Mouse (Mus musculus): ENCODE data around the gene Bicra.

Gene Bicra

DNA sequence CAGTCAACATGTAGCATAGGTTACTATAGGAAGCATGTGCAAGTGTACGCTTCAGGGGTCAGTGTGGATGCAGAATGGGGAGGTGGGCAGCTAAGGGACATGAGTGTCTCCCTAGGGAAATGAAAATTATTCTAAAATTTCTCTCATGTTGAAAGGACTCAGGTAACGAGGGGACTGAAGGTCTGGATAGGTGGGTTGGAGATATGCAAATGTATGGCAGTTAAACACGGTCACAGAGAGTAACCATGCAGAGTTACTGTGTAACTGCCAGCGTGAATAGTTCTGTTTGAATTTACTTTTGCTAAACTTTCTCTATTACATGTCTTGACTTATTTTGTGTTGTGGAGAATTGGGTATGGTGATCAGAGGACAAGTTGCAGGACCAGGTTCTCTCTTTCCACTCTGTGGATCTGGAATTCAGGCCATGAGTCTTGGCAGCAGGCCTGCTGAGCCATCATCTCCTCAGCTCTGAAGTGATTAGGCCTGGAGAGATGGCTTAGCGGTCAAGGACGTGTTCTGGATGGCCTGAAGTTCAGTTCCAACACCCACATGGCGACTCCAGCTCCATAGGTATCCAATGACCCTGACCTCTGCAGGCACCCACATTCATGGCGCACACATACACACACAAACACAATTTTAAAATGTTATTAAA lies 33.1 kb downstream of the Bicra start:
- in situ Hi-C loops (cut with MboI), result no loop called here

- in situ Hi-C loops (cut with MboI), result no loop called here
Measured at GRCm38 (mm10) chr7:16013722-16014275, 33.9 kb downstream of the Bicra start.

DNA sequence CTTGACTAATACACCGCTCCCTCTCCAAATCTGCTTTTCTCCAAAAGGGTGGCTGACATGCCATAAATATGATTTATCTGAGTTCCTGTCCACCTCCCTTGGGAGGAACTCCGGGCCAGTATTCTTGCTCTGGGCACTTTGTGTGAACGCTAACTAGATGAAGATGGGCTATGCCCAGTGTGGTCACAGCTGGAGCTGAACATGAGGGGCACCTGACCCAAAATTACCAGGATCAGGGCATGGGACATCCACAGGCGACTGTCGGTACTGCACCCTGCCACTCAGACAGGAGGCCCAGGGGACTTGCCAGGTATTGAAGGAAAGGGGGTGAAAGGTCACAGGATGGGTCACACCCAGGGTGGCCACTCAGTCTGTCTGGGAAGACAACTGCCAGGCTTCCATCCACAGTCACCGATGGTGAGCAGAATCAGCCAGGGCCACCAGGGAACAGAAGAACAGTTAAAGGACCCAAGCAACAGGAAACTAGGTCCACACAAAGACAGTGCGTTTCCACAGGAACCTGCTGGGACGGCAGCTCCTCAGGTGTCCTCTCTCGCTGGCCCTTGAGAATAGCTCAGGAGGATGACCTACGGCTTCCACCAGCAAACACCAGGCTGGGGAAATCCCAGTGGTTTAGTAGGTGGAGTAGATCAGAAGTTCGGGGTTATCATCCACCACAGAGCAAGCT lies 35.0 kb downstream of the Bicra start:
- in situ Hi-C loops (cut with MboI), result no loop called here

GRCm38 (mm10) chr7:16011418-16012085 lies 36.2 kb downstream of the Bicra start:
- in situ Hi-C loops (cut with MboI), result no loop called here

DNA sequence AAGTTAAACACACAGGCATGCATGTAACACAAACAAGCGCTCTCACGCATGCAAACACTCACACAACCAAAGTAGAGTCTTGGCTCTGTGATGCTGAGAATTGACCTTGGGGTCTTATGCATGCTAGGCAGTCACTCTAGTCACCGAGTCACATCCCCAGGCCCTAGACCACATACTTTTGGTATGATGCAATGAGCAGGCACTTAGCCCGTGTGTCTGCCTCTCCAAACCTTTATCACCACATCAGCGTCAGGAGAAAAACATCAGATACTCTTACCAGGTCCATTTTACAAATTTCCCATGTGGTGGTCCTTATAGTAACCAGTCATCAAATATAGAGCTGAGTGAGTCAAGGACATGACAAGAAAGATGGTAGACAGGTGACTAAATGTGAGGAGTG lies 37.1 kb downstream of the Bicra start:
- in situ Hi-C loops (cut with MboI), result no loop called here

GRCm38 (mm10) chr7:16009636-16010035 lies 38.1 kb downstream of the Bicra start:
- in situ Hi-C loops (cut with MboI), result no loop called here

DNA sequence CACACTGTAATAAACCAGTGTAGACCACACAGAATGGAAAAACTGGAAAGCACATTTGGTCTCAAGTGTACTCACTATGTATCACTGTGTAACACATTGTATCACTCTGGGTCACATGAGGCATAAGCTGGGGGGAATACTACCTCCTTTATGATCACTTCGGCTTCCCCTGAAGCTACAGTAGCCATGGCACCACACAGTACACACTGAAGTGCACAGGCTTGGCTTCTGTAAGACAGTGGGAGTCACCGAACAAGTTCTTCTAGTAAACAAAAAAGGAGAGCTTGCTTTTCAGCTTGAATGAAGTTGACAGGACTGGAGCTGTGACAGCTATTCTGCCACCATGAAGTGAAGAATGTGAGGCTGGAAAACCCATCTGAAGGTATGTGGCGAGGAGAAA lies 42.7 kb downstream of the Bicra start:
- in situ Hi-C loops (cut with MboI), result no loop called here

DNA sequence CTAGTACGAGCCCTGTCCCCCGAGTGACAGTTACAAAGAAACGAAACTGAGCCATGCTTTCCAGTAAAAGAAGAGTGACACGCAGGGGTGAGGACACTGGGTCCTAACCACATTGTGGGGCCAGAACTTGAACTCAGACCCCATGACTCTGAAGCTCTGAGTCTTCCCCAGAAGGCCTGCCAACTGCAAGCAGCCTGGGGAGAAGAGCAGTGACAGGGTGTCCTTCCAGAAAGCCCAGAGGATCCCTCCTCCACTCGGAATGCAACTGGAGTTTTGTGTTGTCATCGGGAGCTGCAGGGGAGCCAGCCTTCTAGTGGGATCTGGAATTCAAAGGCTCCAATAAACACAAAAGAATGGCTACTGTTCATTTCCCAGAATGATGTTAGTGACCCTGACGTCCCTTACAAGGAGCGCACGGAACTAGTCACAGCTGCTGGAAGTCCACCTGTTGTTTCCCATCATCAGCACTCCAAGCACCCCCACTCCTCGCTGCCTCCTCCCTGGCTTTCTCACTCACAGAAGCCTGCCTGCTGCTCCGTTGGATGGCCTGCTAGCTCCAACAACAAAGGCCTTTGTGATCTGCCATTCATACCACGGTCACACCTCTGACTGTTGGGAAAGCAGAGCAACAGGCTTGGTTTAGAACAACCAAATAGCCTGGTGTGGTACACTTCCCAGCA lies 43.4 kb downstream of the Bicra start:
- in situ Hi-C loops (cut with MboI), result no loop called here

- in situ Hi-C loops (cut with MboI), result no loop called here
Measured at GRCm38 (mm10) chr7:16003032-16003431, 44.7 kb downstream of the Bicra start.

DNA sequence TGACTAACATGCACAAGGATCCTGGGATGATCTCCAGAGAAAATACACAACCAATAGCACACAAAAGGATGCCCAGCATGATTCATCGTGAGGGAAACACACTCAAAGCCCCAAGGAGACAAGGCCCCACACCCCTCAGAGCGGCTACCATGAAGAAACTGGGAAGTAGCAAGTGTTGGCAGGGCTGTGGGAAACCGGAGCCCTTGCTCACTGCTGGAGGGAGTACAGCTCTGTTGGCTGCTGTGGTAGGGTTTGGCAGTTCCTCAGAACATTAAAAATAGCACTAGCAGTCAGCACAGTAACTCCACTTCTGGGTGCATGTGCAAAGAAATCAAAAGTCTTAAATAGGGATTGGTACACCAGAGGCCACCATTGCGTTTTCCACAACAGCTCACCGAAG lies 45.5 kb downstream of the Bicra start:
- in situ Hi-C loops (cut with MboI), result no loop called here

- in situ Hi-C loops (cut with MboI), result no loop called here
Measured at GRCm38 (mm10) chr7:16001691-16002090, 46.0 kb downstream of the Bicra start.

GRCm38 (mm10) chr7:15993789-15994188 lies 53.9 kb downstream of the Bicra start:
- in situ Hi-C loops (cut with MboI), result no loop called here

GRCm38 (mm10) chr7:15993152-15993551 lies 54.6 kb downstream of the Bicra start:
- in situ Hi-C loops (cut with MboI), result no loop called here

DNA sequence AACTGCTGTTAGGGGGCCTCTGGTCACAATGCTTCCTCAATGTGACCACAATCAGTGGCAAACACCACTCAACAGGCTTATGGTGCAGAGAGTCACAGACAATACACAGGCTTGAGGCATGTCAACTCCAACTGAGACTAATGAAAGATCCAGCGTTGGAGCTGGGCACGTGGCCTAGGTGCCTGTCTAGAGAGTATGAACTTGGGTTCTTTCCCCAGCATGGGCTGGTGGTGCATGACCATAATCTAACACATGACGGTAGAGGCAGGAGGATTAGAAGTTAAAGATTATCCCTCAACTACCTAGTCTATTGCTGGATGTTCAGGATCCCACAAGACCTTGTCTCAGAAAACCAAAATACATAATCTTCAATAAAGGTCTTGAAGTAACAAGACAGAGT lies 56.0 kb downstream of the Bicra start:
- in situ Hi-C loops (cut with MboI), result no loop called here

DNA sequence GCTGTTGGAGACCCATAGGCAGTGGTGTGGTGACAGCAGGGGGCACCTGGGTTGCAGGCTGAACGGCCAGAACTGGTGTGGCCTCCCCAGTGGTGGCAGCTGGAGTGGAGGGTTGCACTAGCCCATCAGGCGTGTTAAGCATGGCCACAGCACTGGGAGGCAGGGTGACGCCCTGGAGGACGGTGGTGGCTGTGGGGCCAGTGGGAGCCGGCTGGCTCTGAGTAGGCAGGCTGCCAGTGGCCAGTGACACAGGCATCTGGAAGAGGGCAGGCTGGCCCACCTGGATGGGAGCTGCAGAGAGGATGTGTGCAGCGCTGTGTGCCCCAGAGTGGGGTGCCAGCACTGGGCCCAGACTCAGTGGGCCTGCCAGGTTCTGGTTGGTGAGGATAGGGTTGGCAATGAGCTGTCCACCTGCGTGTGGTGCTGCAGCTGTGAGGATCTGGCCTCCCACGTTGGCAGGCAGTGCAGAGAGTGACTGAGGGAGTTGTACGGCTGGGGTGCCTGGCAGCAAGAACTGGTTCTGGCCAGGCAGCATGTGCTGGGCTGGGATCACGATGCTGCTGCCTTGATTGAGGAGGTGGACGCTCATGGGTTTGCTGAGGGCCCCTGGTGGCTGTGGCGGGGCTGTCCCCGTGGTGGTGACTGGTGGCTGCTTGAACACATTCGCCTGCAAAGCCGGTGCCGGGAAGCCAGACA lies 59.9 kb downstream of the Bicra start:
- in situ Hi-C loops (cut with MboI), result loop anchor here (10.0 kb wide), 1 partner anchor 157 kb away; no protein-coding TSS in a partner anchor

GRCm38 (mm10) chr7:15982729-15983407 lies 64.9 kb downstream of the Bicra start:
- in situ Hi-C loops (cut with MboI), result loop anchor here (5.0 to 10.0 kb wide), 2 partner anchors 64 to 162 kb away; partner anchors contain the start of gene Bicra

DNA sequence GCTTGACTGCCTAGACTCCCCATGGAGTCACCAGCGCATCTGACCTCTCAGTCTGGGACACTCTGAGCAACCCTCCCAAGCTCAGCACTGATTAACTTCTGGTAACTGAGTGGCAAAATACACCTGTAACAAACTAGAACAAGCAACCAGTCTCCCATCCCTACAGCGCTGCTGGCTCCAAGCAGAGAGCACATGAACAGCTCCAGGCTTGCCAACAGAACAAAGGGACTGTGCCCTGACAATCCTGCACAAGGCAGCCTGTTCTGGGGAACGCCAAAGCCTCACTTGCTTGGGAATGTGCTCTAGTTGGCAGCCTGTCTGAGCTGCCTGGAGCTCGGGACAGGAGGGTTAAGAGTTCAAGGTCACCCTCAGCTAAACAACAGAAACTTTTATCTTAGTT lies 66.2 kb downstream of the Bicra start:
- in situ Hi-C loops (cut with MboI), result loop anchor here (5.0 to 10.0 kb wide), 2 partner anchors 66 to 163 kb away; partner anchors contain the start of gene Bicra

- in situ Hi-C loops (cut with MboI), result loop anchor here (5.0 to 10.0 kb wide), 2 partner anchors 67 to 165 kb away; partner anchors contain the start of gene Bicra
Measured at GRCm38 (mm10) chr7:15980246-15980645, 67.5 kb downstream of the Bicra start.

GRCm38 (mm10) chr7:15975904-15976303 lies 71.8 kb downstream of the Bicra start:
- in situ Hi-C loops (cut with MboI), result no loop called here

GRCm38 (mm10) chr7:15975451-15975850 lies 72.3 kb downstream of the Bicra start:
- in situ Hi-C loops (cut with MboI), result no loop called here

GRCm38 (mm10) chr7:15974712-15975111 lies 73.0 kb downstream of the Bicra start:
- in situ Hi-C loops (cut with MboI), result no loop called here
